Mouse (Mus musculus): Measurements from ENCODE around the gene Ptafr. TPM values are rescaled to one million over a fixed set of nuclear protein-coding genes. Genes with fewer than 3 reads are reported as not detected.
"Not testable (repeated sequence)": the region's sequence is repeated elsewhere in the genome, so short reads cannot be mapped to it uniquely, and the experiment has no call there.

The Ptafr gene
- total and polyA plus RNA-seq, 3 experiments = 0.03 to 2.1 TPM; not detected in 1

- no peak overlapping the region for H3K4me3 ChIP-seq (ENCODE audit: low read depth, low read length)
- H3K9me3 ChIP-seq (replicated peaks) = peaks cover 2% of the 10 kb centered on the region
- DNase-seq (ENCODE audit: low spot score) = no peak
- no peaks in the 10 kb centered on the region for H3K36me3 ChIP-seq (replicated peaks)
- TF ChIP-seq CTCF (IDR thresholded peaks at IDR 0.05; ENCODE audit: low read depth, low read length) (no peak), TAL1 (conservative IDR thresholded peaks at IDR 0.05; ENCODE audit: low read depth, low read length) (no peak), POLR2AphosphoS5 (IDR thresholded peaks at IDR 0.05; ENCODE audit: insufficient replicate concordance, low read depth, low read length) (no peak), GATA1 (IDR thresholded peaks at IDR 0.05; ENCODE audit: borderline replicate concordance, low read length) (no peak), GATA2 (IDR thresholded peaks at IDR 0.05; ENCODE audit: borderline replicate concordance, low read depth, low read length) (no peak)
- no peak for ATAC-seq (ENCODE audit: extremely low read depth, insufficient number of reproducible peaks, low FRiP score, poor library complexity, severe bottlenecking)
- peaks cover 41% of the 10 kb centered on the region for H3K27me3 ChIP-seq (ENCODE audit: insufficient read depth, low read length)
- peaks cover 4% of the 10 kb centered on the region; the same call in 1 of the 2 replicates for H3K4me1 ChIP-seq (ENCODE audit: insufficient read depth, low read depth, low read length)
These were observed 35.9 kb downstream of the Ptafr start for GRCm38 (mm10) chr4:132599764-132600163.

DNA sequence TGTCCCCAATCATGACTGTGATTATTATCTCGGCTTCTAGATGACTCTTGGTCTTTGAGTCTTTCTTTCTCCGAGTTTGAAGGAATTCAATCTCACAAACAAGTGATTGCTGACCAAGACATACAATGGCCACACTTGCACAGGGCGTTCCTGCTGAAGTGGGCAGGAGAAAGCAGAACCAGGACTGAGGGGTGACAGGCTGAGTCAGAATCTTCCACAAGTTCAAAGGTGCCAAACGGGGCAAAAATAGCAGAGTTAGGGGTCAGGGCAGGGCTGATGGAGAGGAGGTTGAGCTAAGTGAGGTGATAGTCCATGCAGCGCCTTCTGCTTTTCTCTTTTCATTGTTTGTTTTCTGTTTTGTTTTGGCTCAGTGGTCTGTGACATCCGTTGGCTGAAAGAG, 36.6 kb downstream of the Ptafr start:
- Histone ChIP-seq H3K9me3 (replicated peaks) (peaks cover 2% of the 10 kb centered on the region), H3K27me3 (ENCODE audit: insufficient read depth, low read length) (peaks cover 34% of the 10 kb centered on the region), H3K4me1 (ENCODE audit: insufficient read depth, low read depth, low read length) (peaks cover 5% of the 10 kb centered on the region; the same call in 1 of the 2 replicates), H3K4me3 (ENCODE audit: low read depth, low read length) (no peak overlapping the region), H3K36me3 (replicated peaks) (no peaks in the 10 kb centered on the region)
- ATAC-seq (ENCODE audit: extremely low read depth, insufficient number of reproducible peaks, low FRiP score, poor library complexity, severe bottlenecking) (no peak), DNase-seq (ENCODE audit: low spot score) (no peak)
- TF ChIP-seq TAL1 (conservative IDR thresholded peaks at IDR 0.05; ENCODE audit: low read depth, low read length) (no peak), GATA2 (IDR thresholded peaks at IDR 0.05; ENCODE audit: borderline replicate concordance, low read depth, low read length) (no peak), POLR2AphosphoS5 (IDR thresholded peaks at IDR 0.05; ENCODE audit: insufficient replicate concordance, low read depth, low read length) (no peak), CTCF (IDR thresholded peaks at IDR 0.05; ENCODE audit: low read depth, low read length) (no peak)

- not testable (repeated sequence) for H3K4me3 ChIP-seq (ENCODE audit: low read depth, low read length); DNase-seq (ENCODE audit: low spot score); H3K36me3 ChIP-seq (replicated peaks); H3K4me1 ChIP-seq (ENCODE audit: insufficient read depth, low read depth, low read length); ATAC-seq (ENCODE audit: extremely low read depth, insufficient number of reproducible peaks, low FRiP score, poor library complexity, severe bottlenecking); H3K9me3 ChIP-seq (replicated peaks)
- peaks cover 31% of the 10 kb centered on the region for H3K27me3 ChIP-seq (ENCODE audit: insufficient read depth, low read length)
These were observed 37.4 kb downstream of the Ptafr start for GRCm38 (mm10) chr4:132601242-132601641.

DNA sequence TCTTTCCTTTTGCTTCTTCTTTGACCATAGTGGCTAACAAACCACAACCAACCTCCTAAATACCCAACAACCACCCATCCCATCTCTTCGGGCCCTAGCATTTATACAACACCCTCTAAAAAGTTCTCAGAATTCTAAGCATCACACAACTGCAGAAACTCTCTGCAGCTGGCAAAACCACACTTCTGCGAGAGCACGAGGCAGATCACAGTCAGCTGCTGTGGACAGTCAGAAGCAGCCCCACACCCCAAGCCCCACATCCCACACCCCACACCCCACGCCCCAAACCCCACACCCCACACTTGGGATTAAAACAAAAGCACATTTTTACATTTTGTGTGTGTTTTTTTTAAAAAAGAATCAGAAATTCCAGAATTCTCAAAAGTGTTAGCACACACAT, 39.6 kb downstream of the Ptafr start:
- no peaks in the 10 kb centered on the region for H3K36me3 ChIP-seq (replicated peaks)
- DNase-seq (ENCODE audit: low spot score) = no peak
- H3K4me1 ChIP-seq (ENCODE audit: insufficient read depth, low read depth, low read length) = peaks cover 12% of the 10 kb centered on the region
- TF ChIP-seq CTCF (IDR thresholded peaks at IDR 0.05; ENCODE audit: low read depth, low read length) = no peak
- no peak for TF ChIP-seq GATA1 (IDR thresholded peaks at IDR 0.05; ENCODE audit: borderline replicate concordance, low read length)
- no peak for TF ChIP-seq GATA2 (IDR thresholded peaks at IDR 0.05; ENCODE audit: borderline replicate concordance, low read depth, low read length)
- TF ChIP-seq POLR2AphosphoS5 (IDR thresholded peaks at IDR 0.05; ENCODE audit: insufficient replicate concordance, low read depth, low read length) = no peak
- no peak for TF ChIP-seq TAL1 (conservative IDR thresholded peaks at IDR 0.05; ENCODE audit: low read depth, low read length)
- peaks cover 2% of the 10 kb centered on the region for H3K9me3 ChIP-seq (replicated peaks)
- H3K4me3 ChIP-seq (ENCODE audit: low read depth, low read length) = no peak overlapping the region
- peaks cover 33% of the 10 kb centered on the region for H3K27me3 ChIP-seq (ENCODE audit: insufficient read depth, low read length)
- no peak for ATAC-seq (ENCODE audit: extremely low read depth, insufficient number of reproducible peaks, low FRiP score, poor library complexity, severe bottlenecking)

GRCm38 (mm10) chr4:132605816-132606215, 41.9 kb downstream of the Ptafr start:
- Histone ChIP-seq H3K9me3 (replicated peaks) (no peaks in the 10 kb centered on the region), H3K27me3 (ENCODE audit: insufficient read depth, low read length) (peaks cover 37% of the 10 kb centered on the region), H3K36me3 (replicated peaks) (no peaks in the 10 kb centered on the region), H3K4me3 (ENCODE audit: low read depth, low read length) (no peak overlapping the region), H3K4me1 (ENCODE audit: insufficient read depth, low read depth, low read length) (peaks cover 8% of the 10 kb centered on the region)
- ATAC-seq (ENCODE audit: extremely low read depth, insufficient number of reproducible peaks, low FRiP score, poor library complexity, severe bottlenecking) = no peak
- DNase-seq (ENCODE audit: low spot score) = no peak
- TF ChIP-seq GATA2 (IDR thresholded peaks at IDR 0.05; ENCODE audit: borderline replicate concordance, low read depth, low read length) = no peak
- TF ChIP-seq CTCF (IDR thresholded peaks at IDR 0.05; ENCODE audit: low read depth, low read length) = no peak
- no peak for TF ChIP-seq POLR2AphosphoS5 (IDR thresholded peaks at IDR 0.05; ENCODE audit: insufficient replicate concordance, low read depth, low read length)
- TF ChIP-seq GATA1 (IDR thresholded peaks at IDR 0.05; ENCODE audit: borderline replicate concordance, low read length) = no peak
- no peak for TF ChIP-seq TAL1 (conservative IDR thresholded peaks at IDR 0.05; ENCODE audit: low read depth, low read length)

GRCm38 (mm10) chr4:132608147-132608546, 44.3 kb downstream of the Ptafr start:
- Histone ChIP-seq H3K27me3 (ENCODE audit: insufficient read depth, low read length) (peaks cover 36% of the 10 kb centered on the region), H3K36me3 (replicated peaks) (no peaks in the 10 kb centered on the region), H3K9me3 (replicated peaks) (no peaks in the 10 kb centered on the region), H3K4me3 (ENCODE audit: low read depth, low read length) (no peak overlapping the region), H3K4me1 (ENCODE audit: insufficient read depth, low read depth, low read length) (peaks cover 8% of the 10 kb centered on the region)
- DNase-seq (ENCODE audit: low spot score) (no peak), ATAC-seq (ENCODE audit: extremely low read depth, insufficient number of reproducible peaks, low FRiP score, poor library complexity, severe bottlenecking) (no peak)
- no peak for TF ChIP-seq POLR2AphosphoS5 (IDR thresholded peaks at IDR 0.05; ENCODE audit: insufficient replicate concordance, low read depth, low read length)
- no peak for TF ChIP-seq GATA2 (IDR thresholded peaks at IDR 0.05; ENCODE audit: borderline replicate concordance, low read depth, low read length)
- TF ChIP-seq TAL1 (conservative IDR thresholded peaks at IDR 0.05; ENCODE audit: low read depth, low read length) = no peak
- no peak for TF ChIP-seq GATA1 (IDR thresholded peaks at IDR 0.05; ENCODE audit: borderline replicate concordance, low read length)
- TF ChIP-seq CTCF (IDR thresholded peaks at IDR 0.05; ENCODE audit: low read depth, low read length) = no peak

All from G1E (cell line).